In the genomic region with DNA sequence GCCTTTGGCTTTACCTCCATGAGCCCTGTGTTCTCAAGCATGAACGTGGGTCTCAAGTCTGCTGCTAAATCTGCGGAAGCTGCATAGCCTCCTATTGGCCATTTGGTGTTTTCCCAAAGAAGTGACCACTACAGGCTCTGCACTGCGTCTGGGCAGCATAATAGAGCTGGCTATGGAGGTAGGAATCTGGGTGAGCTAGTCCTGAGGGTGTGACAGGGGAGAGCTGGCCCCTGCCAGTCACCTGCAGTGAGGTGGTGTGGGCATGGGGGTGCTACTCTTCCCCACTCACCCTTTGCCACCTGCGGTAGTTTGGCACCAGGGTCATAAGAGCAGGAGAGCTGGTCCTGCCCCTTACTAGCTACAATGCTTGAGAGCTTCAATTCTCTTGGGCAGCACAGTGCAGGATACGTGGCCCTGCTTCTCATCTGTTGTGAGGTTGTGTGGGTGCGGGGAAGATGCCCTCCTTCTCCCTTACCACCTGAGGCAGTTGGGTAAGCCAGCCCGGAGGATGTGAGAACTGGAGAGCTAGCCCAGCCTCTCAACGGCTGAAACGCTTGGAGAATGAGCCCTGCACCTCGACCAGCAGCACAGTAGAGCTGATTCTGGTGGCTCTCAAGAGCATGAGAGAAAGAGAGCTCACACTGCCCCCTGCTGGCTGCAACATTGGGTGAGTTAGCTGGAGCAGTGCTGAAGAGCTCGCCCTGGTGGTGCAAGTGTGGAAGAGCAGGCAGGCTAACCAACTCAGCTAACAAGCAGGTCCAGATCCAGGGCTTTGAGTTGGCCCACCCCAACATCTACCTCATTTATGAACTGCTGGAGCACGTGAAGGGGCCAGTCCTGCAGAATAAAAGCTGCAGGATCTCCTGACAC, we compare ENCODE assay signal across 8 mouse cellular contexts. TPM values are rescaled to one million over a fixed set of nuclear protein-coding genes. Genes with fewer than 3 reads are reported as not detected.
A peak's percentile ranks its signal among the peaks of the same experiment; 100 is the strongest.
DNase-seq lines count a peak whose midpoint lies in the region; ATAC-seq and TF ChIP-seq lines count a peak whose summit lies in the region.

No protein-coding gene starts in this region.

- TF ChIP-seq CTCF in hindbrain, postnatal 0 days (IDR thresholded peaks at IDR 0.05; ENCODE audit: low read depth), result peak; percentile 96

- H3K4me1 ChIP-seq in hindbrain, postnatal 0 days (ENCODE audit: insufficient read depth, low read length), result no peaks in the 10 kb centered on the region

- DNase-seq in WW6 (ENCODE audit: low read depth, low spot score), result peak; percentile 70
- DNase-seq in cerebellum, postnatal 14 days, result peak; percentile 74 to 92
- peak; percentile 87 to 91 for DNase-seq in frontal cortex, postnatal 36 days (ENCODE audit: low spot score in 2 of 2)
- DNase-seq in hindbrain, postnatal 0 days (ENCODE audit: low spot score), result peak; percentile 91
- peak; percentile 83 for DNase-seq in left cerebral cortex, adult 11 months (ENCODE audit: low spot score)
- peak; percentile 72 for DNase-seq in right cerebral cortex, postnatal 25 days
- DNase-seq in urinary bladder, postnatal 36 days (ENCODE audit: low spot score in 2 of 2), result peak; percentile 79 to 86

- no peaks in the 10 kb centered on the region for H3K9me3 ChIP-seq in hindbrain, postnatal 0 days (ENCODE audit: low read length)

- H3K27me3 ChIP-seq in hindbrain, postnatal 0 days (ENCODE audit: insufficient read depth, low read length), result no peaks in the 10 kb centered on the region

- no peak overlapping the region for H3K4me3 ChIP-seq in hindbrain, postnatal 0 days (ENCODE audit: low read length)

- no peak overlapping the region for H3K27ac ChIP-seq in hindbrain, postnatal 0 days

- WGBS in hindbrain, postnatal 0 days, result 50% methylated on average over 12 of the region's 12 CpGs

- H3K4me2 ChIP-seq in hindbrain, postnatal 0 days (ENCODE audit: low read depth, low read length), result no peak overlapping the region

- ATAC-seq in hindbrain, postnatal 0 days, result peak; percentile 79
- ATAC-seq in megakaryocyte, adult 5-6 weeks (ENCODE audit: poor library complexity, severe bottlenecking), result peak; percentile 99

- H3K9ac ChIP-seq in hindbrain, postnatal 0 days (replicated peaks; ENCODE audit: low read length), result no peak overlapping the region

- no peaks in the 10 kb centered on the region for H3K36me3 ChIP-seq in hindbrain, postnatal 0 days (ENCODE audit: insufficient read depth, low read length)

RNA-seq across cellular contexts. Expression of a gene that starts 14.3 kb away (rescaled TPM):
- total RNA-seq in hindbrain, postnatal 0 days (2014; rRNA removed), result 1.3 TPM in 1 of 2 replicates, not detected in the other
- 5.0 and 6.4 TPM in 2 replicates for polyA plus RNA-seq in hindbrain, postnatal 0 days (2015; fragmentation: Nextera tagmentation; extraction: Ambion mirVana)
- 25,767 and 33,746 TPM in 2 replicates for total RNA-seq in megakaryocyte, adult 5-6 weeks (2015)
- 12,484 and 18,004 TPM in 2 replicates for total RNA-seq in megakaryocyte, adult 5-6 weeks (2017)

RNA-seq across cellular contexts. Expression of a gene that starts 16.9 kb away (rescaled TPM):
- not detected in 2 replicates for total RNA-seq in hindbrain, postnatal 0 days (2014; rRNA removed)
- not detected in 2 replicates for polyA plus RNA-seq in hindbrain, postnatal 0 days (2015; fragmentation: Nextera tagmentation; extraction: Ambion mirVana)
- total RNA-seq in megakaryocyte, adult 5-6 weeks (2015), result 0.07 TPM in 1 of 2 replicates, not detected in the other
- total RNA-seq in megakaryocyte, adult 5-6 weeks (2017), result 0.28 and 0.44 TPM in 2 replicates

RNA-seq across cellular contexts. Expression of a gene that starts 41.0 kb away (rescaled TPM):
- total RNA-seq in hindbrain, postnatal 0 days (2014; rRNA removed), result 1.0 TPM in 1 of 2 replicates, not detected in the other
- polyA plus RNA-seq in hindbrain, postnatal 0 days (2015; fragmentation: Nextera tagmentation; extraction: Ambion mirVana), result 6.3 and 6.7 TPM in 2 replicates
- total RNA-seq in megakaryocyte, adult 5-6 weeks (2015), result 16,705 and 21,369 TPM in 2 replicates
- 18,572 and 19,307 TPM in 2 replicates for total RNA-seq in megakaryocyte, adult 5-6 weeks (2017)

RNA-seq across cellular contexts. Expression of a gene that starts 56.0 kb away (rescaled TPM):
- total RNA-seq in hindbrain, postnatal 0 days (2014; rRNA removed), result not detected in 2 replicates
- not detected in 2 replicates for polyA plus RNA-seq in hindbrain, postnatal 0 days (2015; fragmentation: Nextera tagmentation; extraction: Ambion mirVana)
- 0.11 and 0.31 TPM in 2 replicates for total RNA-seq in megakaryocyte, adult 5-6 weeks (2015)
- total RNA-seq in megakaryocyte, adult 5-6 weeks (2017), result 0.29 TPM in 1 of 2 replicates, not detected in the other

Comparison
In these comparisons a context has a peak if more than half of its experiments do, and no peak if none do; other contexts are left out.
1. RNA of a gene that starts 14.3 kb away (total RNA-seq): 12,484 to 33,746 TPM in megakaryocyte, adult 5-6 weeks; 1.3 TPM in hindbrain, postnatal 0 days; every median in the first group is over 1,000 times any median in the second.
2. RNA of a gene that starts 41.0 kb away (total RNA-seq): 16,705 to 21,369 TPM in megakaryocyte, adult 5-6 weeks; 1.0 TPM in hindbrain, postnatal 0 days; every median in the first group is over 1,000 times any median in the second.
3. Peak in every context shown above with its lines, with median percentiles within 50 percentile points of each other: DNase-seq.